Mouse (Mus musculus) hindbrain, embryonic 14.5 days (tissue): ENCODE results near the gene Mmp27. TPM values are rescaled to one million over a fixed set of nuclear protein-coding genes. Genes with fewer than 3 reads are reported as not detected.

Source experiments
- ATAC-seq: fragments of 200-750 bp; cut with Nextera tagmentation; 2 replicates; pipeline ENCODE4 v1.8.0; 2017; ENCODE audit warnings: moderate number of reproducible peaks, mild to moderate bottlenecking, moderate TSS enrichment, moderate library complexity; ENCODE audit not compliant: low FRiP score
- DNase-seq: peaks from one replicate; pipeline ENCODE4 v3.0.0-alpha.2; 2015; ENCODE audit warnings: low spot score
- H3K27ac ChIP-seq: fragments of 300-500 bp; sonication (generic); 2 replicates; pipeline ENCODE4 v1.5.1; 2014; ENCODE audit warnings: mild to moderate bottlenecking, moderate library complexity
- H3K27me3 ChIP-seq: fragments of 300-500 bp; sonication (generic); 2 replicates; pipeline ENCODE4 v1.6.1; 2014; ENCODE audit warnings: mild to moderate bottlenecking, low read length, mixed read lengths; ENCODE audit not compliant: control insufficient read depth, insufficient read depth
- H3K36me3 ChIP-seq: fragments of 300-500 bp; sonication (generic); replicated peaks from 2 replicates; pipeline ENCODE4 v1.6.1; 2014; ENCODE audit not compliant: control insufficient read depth, insufficient read depth
- H3K4me1 ChIP-seq: fragments of 300-500 bp; sonication (generic); replicated peaks from 2 replicates; pipeline ENCODE4 v1.6.1; 2014; ENCODE audit warnings: antibody characterized with exemption, low read length, mixed read lengths; ENCODE audit not compliant: control insufficient read depth, insufficient read depth
- H3K4me2 ChIP-seq: fragments of 300-500 bp; sonication (generic); replicated peaks from 2 replicates; pipeline ENCODE4 v1.6.1; 2014; ENCODE audit warnings: mild to moderate bottlenecking, moderate library complexity
- H3K4me3 ChIP-seq: fragments of 300-500 bp; sonication (generic); replicated peaks from 2 replicates; pipeline ENCODE4 v1.5.1; 2014; ENCODE audit warnings: mild to moderate bottlenecking, low read length
- H3K9ac ChIP-seq: fragments of 300-500 bp; sonication (generic); 2 replicates; pipeline ENCODE4 v1.6.1; 2014
- H3K9me3 ChIP-seq: fragments of 300-500 bp; sonication (generic); 2 replicates; pipeline ENCODE4 v1.6.1; 2016; ENCODE audit warnings: low read length; ENCODE audit not compliant: control insufficient read depth
- WGBS: fragments of 180-500 bp; shearing (Covaris S2); extraction: QIAGEN DNeasy Blood & Tissue Kit; methylation state at CpG from one replicate; pipeline ENCODE4 v1.1.7; 2014; 5-methylcytosine and 5-hydroxymethylcytosine counted together
- polyA plus RNA-seq: library from polyadenylated mRNA; unstranded; fragments of >200 nt; fragmentation: Nextera tagmentation; extraction: Ambion mirVana; gene quantifications from 2 replicates; pipeline ENCODE4 v1.2.1, GENCODE M21; 2014

Gene Mmp27
- polyA plus RNA-seq, 1 experiment from 2014 or later, result not detected

- no peak within 1 kb of the TSS for H3K4me2 ChIP-seq
- no peaks in the 10 kb centered on the region for H3K9me3 ChIP-seq
- H3K27me3 ChIP-seq, result no peaks in the 10 kb centered on the region
- no peaks in the 10 kb centered on the region for H3K4me1 ChIP-seq
- no peak within 1 kb of the TSS for H3K27ac ChIP-seq
- no peak within 1 kb of the TSS for H3K9ac ChIP-seq
- no peak within 1 kb of the TSS for H3K4me3 ChIP-seq
- ATAC-seq, result no peak
- H3K36me3 ChIP-seq, result no peaks in the 10 kb centered on the region
- no peak for DNase-seq
- WGBS, result 88% methylated on average over 8 of the region's 8 CpGs
Observed at GRCm38 (mm10) chr9:7558221-7559017, 12.8 kb upstream of the Mmp27 start, which contains the start of gene Mmp8. Gene Mmp8 (plus strand): TSS chr9:7558456.

- 63% methylated on average over 4 of the region's 4 CpGs for WGBS
- no peak overlapping the region for H3K4me3 ChIP-seq
Observed at GRCm38 (mm10) chr9:7560026-7560425, 11.2 kb upstream of the Mmp27 start.

GRCm38 (mm10) chr9:7567376-7567775 lies 3.8 kb upstream of the Mmp27 start:
- Histone ChIP-seq H3K27ac (no peak overlapping the region), H3K27me3 (no peaks in the 10 kb centered on the region), H3K9ac (no peak overlapping the region), H3K9me3 (no peaks in the 10 kb centered on the region), H3K36me3 (no peaks in the 10 kb centered on the region), H3K4me1 (no peaks in the 10 kb centered on the region), H3K4me2 (no peak overlapping the region), H3K4me3 (no peak overlapping the region)
- DNase-seq, result no peak
- no peak for ATAC-seq
- WGBS, result 79% methylated on average over 7 of the region's 7 CpGs

More at GRCm38 (mm10) chr9:7560026-7560425, 11.2 kb upstream of the Mmp27 start:
- Histone ChIP-seq H3K4me2 (no peak overlapping the region), H3K36me3 (no peaks in the 10 kb centered on the region), H3K9me3 (no peaks in the 10 kb centered on the region), H3K9ac (no peak overlapping the region), H3K27ac (no peak overlapping the region), H3K4me1 (no peaks in the 10 kb centered on the region), H3K27me3 (no peaks in the 10 kb centered on the region)
- ATAC-seq (no peak), DNase-seq (no peak)

GRCm38 (mm10) chr9:7567923-7568322 lies 3.3 kb upstream of the Mmp27 start:
- Histone ChIP-seq H3K4me2 (no peak overlapping the region), H3K4me1 (no peaks in the 10 kb centered on the region), H3K27me3 (no peaks in the 10 kb centered on the region), H3K9ac (no peak overlapping the region), H3K9me3 (no peaks in the 10 kb centered on the region), H3K36me3 (no peaks in the 10 kb centered on the region), H3K27ac (no peak overlapping the region), H3K4me3 (no peak overlapping the region)
- WGBS, result 82% methylated on average over 2 of the region's 2 CpGs
- ATAC-seq (no peak), DNase-seq (no peak)

GRCm38 (mm10) chr9:7570485-7570884 lies 711 bp upstream of the Mmp27 start:
- no peak overlapping the region for H3K9ac ChIP-seq
- H3K4me2 ChIP-seq, result no peak overlapping the region
- H3K36me3 ChIP-seq, result no peaks in the 10 kb centered on the region
- no peaks in the 10 kb centered on the region for H3K4me1 ChIP-seq
- no peaks in the 10 kb centered on the region for H3K9me3 ChIP-seq
- no peaks in the 10 kb centered on the region for H3K27me3 ChIP-seq
- 91% methylated on average over 1 of the region's 1 CpGs for WGBS
- H3K4me3 ChIP-seq, result no peak overlapping the region
- H3K27ac ChIP-seq, result no peak overlapping the region
- ATAC-seq, result no peak
- DNase-seq, result no peak

- Histone ChIP-seq H3K27ac (no peak overlapping the region), H3K4me3 (no peak overlapping the region), H3K9ac (no peak overlapping the region), H3K4me1 (no peaks in the 10 kb centered on the region), H3K4me2 (no peak overlapping the region), H3K27me3 (no peaks in the 10 kb centered on the region), H3K9me3 (no peaks in the 10 kb centered on the region), H3K36me3 (no peaks in the 10 kb centered on the region)
- DNase-seq (no peak), ATAC-seq (no peak)
- 88% methylated on average over 7 of the region's 7 CpGs for WGBS
Observed at GRCm38 (mm10) chr9:7572188-7572587, 992 bp downstream of the Mmp27 start.

- WGBS, result 90% methylated on average over 2 of the region's 2 CpGs
- H3K9ac ChIP-seq, result no peak overlapping the region
- H3K36me3 ChIP-seq, result no peaks in the 10 kb centered on the region
- no peak for DNase-seq
- no peaks in the 10 kb centered on the region for H3K9me3 ChIP-seq
- H3K4me3 ChIP-seq, result no peak overlapping the region
- H3K27me3 ChIP-seq, result no peaks in the 10 kb centered on the region
- H3K4me1 ChIP-seq, result no peaks in the 10 kb centered on the region
- no peak overlapping the region for H3K4me2 ChIP-seq
- ATAC-seq, result no peak
- H3K27ac ChIP-seq, result no peak overlapping the region
Observed at GRCm38 (mm10) chr9:7572663-7573308, 1.6 kb downstream of the Mmp27 start.

GRCm38 (mm10) chr9:7575526-7575925 lies 4.3 kb downstream of the Mmp27 start:
- Histone ChIP-seq H3K9ac (no peak overlapping the region), H3K4me3 (no peak overlapping the region), H3K9me3 (no peaks in the 10 kb centered on the region), H3K4me1 (no peaks in the 10 kb centered on the region), H3K4me2 (no peak overlapping the region), H3K27ac (no peak overlapping the region), H3K36me3 (no peaks in the 10 kb centered on the region), H3K27me3 (no peaks in the 10 kb centered on the region)
- ATAC-seq (no peak), DNase-seq (no peak)
- 86% methylated on average over 3 of the region's 3 CpGs for WGBS

GRCm38 (mm10) chr9:7577371-7577770 lies 6.2 kb downstream of the Mmp27 start:
- Histone ChIP-seq H3K27me3 (no peaks in the 10 kb centered on the region), H3K9me3 (no peaks in the 10 kb centered on the region)

More at GRCm38 (mm10) chr9:7577371-7577770, 6.2 kb downstream of the Mmp27 start:
- H3K9ac ChIP-seq, result no peak overlapping the region
- no peak overlapping the region for H3K4me3 ChIP-seq
- ATAC-seq (no peak), DNase-seq (no peak)
- H3K27ac ChIP-seq, result no peak overlapping the region
- H3K4me2 ChIP-seq, result no peak overlapping the region
- no peaks in the 10 kb centered on the region for H3K4me1 ChIP-seq
- no peaks in the 10 kb centered on the region for H3K36me3 ChIP-seq
- 97% methylated on average over 2 of the region's 2 CpGs for WGBS
